ENCODE assay signal across 22 mouse cellular contexts in genomic region chr14:33193762-33194161, GRCm38 (mm10). TPM values are rescaled to one million over a fixed set of nuclear protein-coding genes. Genes with fewer than 3 reads are reported as not detected.
DNase-seq lines count a peak whose midpoint lies in the region; ATAC-seq and TF ChIP-seq lines count a peak whose summit lies in the region.
"Had no signal": no experiment of that assay in that cellular context is flagged by ENCODE, and none has a peak within 500 bp of the region (broad histone marks: within the 10 kb centered on the region; RNA-seq: fewer than 3 reads in every experiment).

No protein-coding gene starts in this region.

- no peak for TF ChIP-seq POLR2A in spleen, adult 2 months (IDR thresholded peaks at IDR 0.05; ENCODE audit: low read depth, low read length)
- TF ChIP-seq POLR2A in small intestine, adult 2 months (IDR thresholded peaks at IDR 0.05; ENCODE audit: low read depth, low read length): no peak

- peak overlapping the region; percentile 45; the same call in 1 of the 2 replicates for H3K4me2 ChIP-seq in liver, postnatal 0 days (ENCODE audit: low read depth, low read length)
- H3K4me2 ChIP-seq: forebrain, embryonic 12.5 days; hindbrain, embryonic 12.5 days; limb, embryonic 13.5 days had no signal

- peak; percentile 85 for ATAC-seq in common myeloid progenitor, adult 5-6 weeks (replicated peaks; ENCODE audit: low read depth, poor library complexity, severe bottlenecking)
- peak; percentile 43; the same call in 1 of the 2 replicates for ATAC-seq in liver, postnatal 0 days
- no peak for ATAC-seq in erythroblast, adult 5-6 weeks (replicated peaks; ENCODE audit: low FRiP score, poor library complexity, severe bottlenecking)
- ATAC-seq in inflammation-experienced regulatory T-cells, adult 6 months: no peak

- 0 out of 2 replicates have a peak overlapping the region, but pooled peaks have one; percentile 0 for H3K4me3 ChIP-seq in spleen, adult 2 months (ENCODE audit: extremely low read depth, insufficient read depth, insufficient read length)
- no peak overlapping the region for H3K4me3 ChIP-seq in liver, postnatal 0 days (ENCODE audit: low read depth, low read length)
- H3K4me3 ChIP-seq in small intestine, adult 2 months (ENCODE audit: low read depth, low read length): no peak overlapping the region
- H3K4me3 ChIP-seq in gastrocnemius, adult 2 months: no peak overlapping the region
- H3K4me3 ChIP-seq: embryonic facial prominence, embryonic 10.5 days; forebrain, embryonic 12.5 days; heart, embryonic 10.5 days; hindbrain, embryonic 12.5 days; limb, embryonic 13.5 days had no signal

- DNase-seq in spleen, adult 2 months (ENCODE audit: low read depth in 1 of 2, low spot score in 2 of 2): peak in 1 of 2 experiments; percentile 2
- DNase-seq in spleen, adult 12 weeks (ENCODE audit: low spot score): no peak
- no peak for DNase-seq in liver, postnatal 0 days
- no peak for DNase-seq in gastrocnemius, adult 2 months
- DNase-seq: adrenal gland, adult 8-10 months; cerebellum, adult 11-12 months; cerebellum, postnatal 25 days; gastrocnemius, postnatal 14 days; kidney, adult 2 months; kidney, postnatal 10 days; lung, postnatal 10 days; right cerebral cortex, adult 18-20 months had no signal

- intact Hi-C loops in gastrocnemius, adult 2 months (cut with DNase I): no loop called here

- H3K9me3 ChIP-seq in liver, postnatal 0 days (ENCODE audit: low read length): no peaks in the 10 kb centered on the region
- H3K9me3 ChIP-seq: forebrain, embryonic 12.5 days; heart, embryonic 10.5 days; hindbrain, embryonic 12.5 days; limb, embryonic 13.5 days had no signal

- no peak for TF ChIP-seq CTCF in spleen, adult 2 months (IDR thresholded peaks at IDR 0.05; ENCODE audit: extremely low read depth, insufficient read depth, insufficient read length, insufficient replicate concordance)
- no peak for TF ChIP-seq CTCF in liver, postnatal 0 days (IDR thresholded peaks at IDR 0.05; ENCODE audit: low read depth)
- TF ChIP-seq CTCF in small intestine, adult 2 months (IDR thresholded peaks at IDR 0.05; ENCODE audit: extremely low read depth, insufficient read length, insufficient replicate concordance, low read depth, low read length): no peak
- no peak for TF ChIP-seq CTCF in gastrocnemius, adult 2 months (IDR thresholded peaks at IDR 0.05)

- no peaks in the 10 kb centered on the region for H3K27me3 ChIP-seq in spleen, adult 2 months (ENCODE audit: control insufficient read depth, insufficient read depth, low read length)
- no peaks in the 10 kb centered on the region for H3K27me3 ChIP-seq in liver, postnatal 0 days (ENCODE audit: insufficient read depth, low read length)
- no peaks in the 10 kb centered on the region for H3K27me3 ChIP-seq in small intestine, adult 2 months (ENCODE audit: control insufficient read depth, insufficient read depth, low read length)
- H3K27me3 ChIP-seq: hindbrain, embryonic 12.5 days; limb, embryonic 13.5 days had no signal

- 0 out of 2 replicates have a peak overlapping the region, but pooled peaks have one; percentile 8 for H3K9ac ChIP-seq in liver, postnatal 0 days (replicated peaks)
- H3K9ac ChIP-seq: forebrain, embryonic 12.5 days; hindbrain, embryonic 12.5 days; limb, embryonic 13.5 days had no signal

- no peak for TF ChIP-seq EP300 in liver, postnatal 0 days (IDR thresholded peaks at IDR 0.05; ENCODE audit: low read depth)

- H3K36me3 ChIP-seq in spleen, adult 2 months (ENCODE audit: control insufficient read depth, insufficient read depth, low read length): no peaks in the 10 kb centered on the region
- no peaks in the 10 kb centered on the region for H3K36me3 ChIP-seq in liver, postnatal 0 days (replicated peaks; ENCODE audit: insufficient read depth, low read length)
- no peaks in the 10 kb centered on the region for H3K36me3 ChIP-seq in small intestine, adult 2 months (ENCODE audit: control insufficient read depth, insufficient read depth, low read length)
- H3K36me3 ChIP-seq: embryonic facial prominence, embryonic 10.5 days; forebrain, embryonic 12.5 days; heart, embryonic 10.5 days; hindbrain, embryonic 12.5 days; limb, embryonic 13.5 days had no signal

- peak overlapping the region; percentile 100 for H3K27ac ChIP-seq in spleen, adult 2 months (ENCODE audit: insufficient read depth, low read length)
- H3K27ac ChIP-seq in liver, postnatal 0 days (ENCODE audit: low read depth): peak overlapping the region; percentile 81
- H3K27ac ChIP-seq in small intestine, adult 2 months (ENCODE audit: insufficient read depth, low read depth, low read length): peak overlapping the region; percentile 75
- H3K27ac ChIP-seq in gastrocnemius, adult 2 months: no peak overlapping the region
- H3K27ac ChIP-seq: embryonic facial prominence, embryonic 10.5 days; forebrain, embryonic 12.5 days; heart, embryonic 10.5 days; hindbrain, embryonic 12.5 days; limb, embryonic 13.5 days; stomach, postnatal 0 days had no signal

- H3K4me1 ChIP-seq in spleen, adult 2 months (ENCODE audit: control insufficient read depth, insufficient read depth, insufficient read length): peaks cover 32% of the 10 kb centered on the region
- 0 out of 2 replicates have a peak, but pooled peaks cover 7% of the 10 kb centered on the region for H3K4me1 ChIP-seq in liver, postnatal 0 days (ENCODE audit: insufficient read depth)
- no peaks in the 10 kb centered on the region for H3K4me1 ChIP-seq in small intestine, adult 2 months (ENCODE audit: control insufficient read depth, insufficient read depth, insufficient read length, low read length)
- H3K4me1 ChIP-seq: forebrain, embryonic 12.5 days; heart, embryonic 10.5 days; hindbrain, embryonic 12.5 days had no signal

RNA-seq across cellular contexts. Expression of gene Wdfy4, which starts 8.5 kb away (rescaled TPM):
- polyA plus RNA-seq in spleen, adult 2 months (2012; rRNA removed): 87.5 and 92.6 TPM in 2 replicates
- total RNA-seq in common myeloid progenitor, adult 5-6 weeks (2017): 82.0 and 95.8 TPM in 2 replicates
- polyA plus RNA-seq in liver, postnatal 0 days (2015; fragmentation: Nextera tagmentation; extraction: Ambion mirVana): 1.6 and 2.6 TPM in 2 replicates
- 2.4 and 4.8 TPM in 2 replicates for polyA plus RNA-seq in small intestine, adult 2 months (2012; rRNA removed)
- under 1 TPM; 0.41 to 0.42 TPM for total RNA-seq in gastrocnemius, adult 2 months (2021)
- 6.7 and 13.6 TPM in 2 replicates for total RNA-seq in erythroblast, adult 5-6 weeks (2015; ENCODE audit: low replicate concordance)
- total RNA-seq in erythroblast, adult 5-6 weeks (2017; ENCODE audit: low replicate concordance): 5.9 and 8.2 TPM in 2 replicates
- under 1 TPM in 2 of 3 experiments, not detected in 1; 0.18 to 0.43 TPM for polyA plus RNA-seq in inflammation-experienced regulatory T-cells, adult 6 months (2017; shearing (Covaris generic))

RNA-seq across cellular contexts. Expression of gene Arhgap22, which starts 20.1 kb away (rescaled TPM):
- polyA plus RNA-seq in spleen, adult 2 months (2012; rRNA removed): 11.1 and 13.4 TPM in 2 replicates
- 0.09 TPM in 1 of 2 replicates, not detected in the other for total RNA-seq in common myeloid progenitor, adult 5-6 weeks (2017)
- 0.73 and 1.0 TPM in 2 replicates for polyA plus RNA-seq in liver, postnatal 0 days (2015; fragmentation: Nextera tagmentation; extraction: Ambion mirVana)
- 3.2 and 3.6 TPM in 2 replicates for polyA plus RNA-seq in small intestine, adult 2 months (2012; rRNA removed)
- total RNA-seq in gastrocnemius, adult 2 months (2021): 1 to 10 TPM in 1 of 2 experiments, under 1 TPM in 1; 0.97 to 1.2 TPM
- not detected in 2 replicates for total RNA-seq in erythroblast, adult 5-6 weeks (2015; ENCODE audit: low replicate concordance)
- not detected in 2 replicates for total RNA-seq in erythroblast, adult 5-6 weeks (2017; ENCODE audit: low replicate concordance)
- under 1 TPM in 1 of 3 experiments, not detected in 2; 0.18 TPM for polyA plus RNA-seq in inflammation-experienced regulatory T-cells, adult 6 months (2017; shearing (Covaris generic))

Comparison
In these comparisons a context has a peak if more than half of its experiments do, and no peak if none do; other contexts are left out.
1. ATAC-seq: peak in common myeloid progenitor, adult 5-6 weeks (single experiment) and liver, postnatal 0 days (single experiment); none in erythroblast, adult 5-6 weeks (single experiment) and inflammation-experienced regulatory T-cells, adult 6 months (single experiment).
2. RNA of gene Wdfy4, which starts 8.5 kb away (polyA plus RNA-seq): 87.5 to 92.6 TPM in spleen, adult 2 months; 2.4 to 4.8 TPM in small intestine, adult 2 months, 1.6 to 2.6 TPM in liver, postnatal 0 days and 0.18 to 0.43 TPM in inflammation-experienced regulatory T-cells, adult 6 months; every median in the first group is over 10 times any median in the second.